Mouse (Mus musculus): ENCODE data around the gene Plcb3. TPM values are rescaled to one million over a fixed set of nuclear protein-coding genes. Genes with fewer than 3 reads are reported as not detected.
A peak's percentile ranks its signal among the peaks of the same experiment; 100 is the strongest.

Gene Plcb3
- polyA plus RNA-seq, 3 experiments from 2014 or later, result 2.8 to 4.3 (median 3.6) TPM

- ATAC-seq, result no peak
Measured at GRCm38 (mm10) chr19:6939106-6940002, 36.9 kb downstream of the Plcb3 start.

- no peak for ATAC-seq
Measured at GRCm38 (mm10) chr19:6937541-6938465, 38.5 kb downstream of the Plcb3 start.

- ATAC-seq, result no peak
Measured at GRCm38 (mm10) chr19:6936299-6936698, 40.0 kb downstream of the Plcb3 start.

- no peak for ATAC-seq
Measured at GRCm38 (mm10) chr19:6934195-6934977, 41.9 kb downstream of the Plcb3 start, which contains the start of gene Kcnk4. Gene Kcnk4, minus strand, starts transcription at chr19:6934515.

GRCm38 (mm10) chr19:6933436-6934194 lies 42.7 kb downstream of the Plcb3 start:
- no peak for ATAC-seq

- ATAC-seq, result no peak
Measured at GRCm38 (mm10) chr19:6933102-6933435, 43.2 kb downstream of the Plcb3 start.

- no peak for ATAC-seq
Measured at GRCm38 (mm10) chr19:6932018-6932417, 44.3 kb downstream of the Plcb3 start.

- no peak for ATAC-seq
Measured at GRCm38 (mm10) chr19:6931002-6931401, 45.3 kb downstream of the Plcb3 start.

GRCm38 (mm10) chr19:6928080-6928479 lies 48.2 kb downstream of the Plcb3 start:
- ATAC-seq, result no peak

- ATAC-seq, result no peak
Measured at GRCm38 (mm10) chr19:6926559-6927255, 49.6 kb downstream of the Plcb3 start.

- ATAC-seq, result no peak
Measured at GRCm38 (mm10) chr19:6925611-6926329, 50.5 kb downstream of the Plcb3 start.

GRCm38 (mm10) chr19:6925307-6925573 lies 51.0 kb downstream of the Plcb3 start, which contains the start of gene Catsperz:
Gene Catsperz, minus strand, starts transcription at chr19:6925380.
- no peak for ATAC-seq

- no peak for ATAC-seq
Measured at GRCm38 (mm10) chr19:6924461-6925306, 51.6 kb downstream of the Plcb3 start.

GRCm38 (mm10) chr19:6922901-6923735 lies 53.2 kb downstream of the Plcb3 start:
- ATAC-seq, result no peak

- ATAC-seq, result peak; percentile 94
Measured at GRCm38 (mm10) chr19:6921647-6922567, 54.4 kb downstream of the Plcb3 start, which contains the start of gene Esrra. Gene Esrra, minus strand, starts transcription at chr19:6921813.

- ATAC-seq, result no peak
Measured at GRCm38 (mm10) chr19:6920741-6921636, 55.3 kb downstream of the Plcb3 start.

Measured in inflammation-experienced regulatory T-cells, adult 6 months (primary cell).